ENCODE assay signal across 22 mouse cellular contexts in genomic region chr8:108962516-108962915, GRCm38 (mm10).
DNase-seq lines count a peak whose midpoint lies in the region; ATAC-seq lines count a peak whose summit lies in the region.
"Had no signal": no experiment of that assay in that cellular context is flagged by ENCODE, and none has a peak within 500 bp of the region (broad histone marks: within the 10 kb centered on the region; RNA-seq: fewer than 3 reads in every experiment).

No protein-coding gene starts in this region.

- H3K9me3 ChIP-seq in neural tube, embryonic 11.5 days (ENCODE audit: control insufficient read depth, low read length) = no peaks in the 10 kb centered on the region
- H3K9me3 ChIP-seq in neural tube, embryonic 15.5 days (replicated peaks) = no peaks in the 10 kb centered on the region
- no peaks in the 10 kb centered on the region for H3K9me3 ChIP-seq in embryonic facial prominence, embryonic 11.5 days (replicated peaks; ENCODE audit: control insufficient read depth, low read length)
- H3K9me3 ChIP-seq in midbrain, embryonic 16.5 days (replicated peaks; ENCODE audit: control insufficient read depth, low read length, poor library complexity, severe bottlenecking) = no peaks in the 10 kb centered on the region
- H3K9me3 ChIP-seq: limb, embryonic 15.5 days; liver, embryonic 15.5 days had no signal

- WGBS in neural tube, embryonic 11.5 days = 57% methylated on average over 7 of the region's 7 CpGs
- WGBS in neural tube, embryonic 15.5 days = 32% methylated on average over 7 of the region's 7 CpGs
- 51% methylated on average over 7 of the region's 7 CpGs for WGBS in embryonic facial prominence, embryonic 11.5 days
- 68% methylated on average over 7 of the region's 7 CpGs for WGBS in midbrain, embryonic 16.5 days

- H3K4me3 ChIP-seq in neural tube, embryonic 11.5 days (ENCODE audit: low read depth, low read length) = no peak overlapping the region
- H3K4me3 ChIP-seq in neural tube, embryonic 15.5 days (replicated peaks) = no peak overlapping the region
- no peak overlapping the region for H3K4me3 ChIP-seq in embryonic facial prominence, embryonic 11.5 days (ENCODE audit: low read depth, low read length)
- no peak overlapping the region for H3K4me3 ChIP-seq in midbrain, embryonic 16.5 days (ENCODE audit: low read depth, low read length)
- H3K4me3 ChIP-seq: layer of hippocampus, adult 2 months; limb, embryonic 15.5 days; liver, embryonic 15.5 days had no signal

- no peaks in the 10 kb centered on the region for H3K36me3 ChIP-seq in neural tube, embryonic 11.5 days (ENCODE audit: control insufficient read depth, insufficient read depth, low read length)
- H3K36me3 ChIP-seq in neural tube, embryonic 15.5 days = no peaks in the 10 kb centered on the region
- H3K36me3 ChIP-seq in embryonic facial prominence, embryonic 11.5 days (replicated peaks; ENCODE audit: control insufficient read depth, insufficient read depth, low read depth, low read length) = no peaks in the 10 kb centered on the region
- no peaks in the 10 kb centered on the region for H3K36me3 ChIP-seq in midbrain, embryonic 16.5 days (ENCODE audit: control insufficient read depth, insufficient read depth, low read length)
- H3K36me3 ChIP-seq: G1E; limb, embryonic 15.5 days; liver, embryonic 15.5 days had no signal

- no peaks in the 10 kb centered on the region for H3K27me3 ChIP-seq in neural tube, embryonic 11.5 days (ENCODE audit: control insufficient read depth, insufficient read depth, low read length)
- H3K27me3 ChIP-seq in neural tube, embryonic 15.5 days (replicated peaks) = no peaks in the 10 kb centered on the region
- H3K27me3 ChIP-seq in embryonic facial prominence, embryonic 11.5 days (ENCODE audit: control insufficient read depth, insufficient read depth, low read length) = no peaks in the 10 kb centered on the region
- H3K27me3 ChIP-seq in midbrain, embryonic 16.5 days (ENCODE audit: control insufficient read depth, insufficient read depth, low read depth, low read length) = no peaks in the 10 kb centered on the region
- H3K27me3 ChIP-seq: limb, embryonic 15.5 days; liver, embryonic 15.5 days had no signal

- H3K4me2 ChIP-seq in neural tube, embryonic 11.5 days (ENCODE audit: low read depth) = no peak overlapping the region
- no peak overlapping the region for H3K4me2 ChIP-seq in neural tube, embryonic 15.5 days
- H3K4me2 ChIP-seq in embryonic facial prominence, embryonic 11.5 days (ENCODE audit: low read depth, low read length) = no peak overlapping the region
- H3K4me2 ChIP-seq in midbrain, embryonic 16.5 days (ENCODE audit: low read length) = no peak overlapping the region
- H3K4me2 ChIP-seq: limb, embryonic 15.5 days; liver, embryonic 15.5 days had no signal

- peak; percentile 75 for DNase-seq in heart, adult 11 months
- no peak for DNase-seq in heart, postnatal 4 days
- DNase-seq in neural tube, embryonic 11.5 days (ENCODE audit: low spot score) = no peak
- DNase-seq in embryonic facial prominence, embryonic 11.5 days (ENCODE audit: low spot score) = no peak
- DNase-seq in right cerebral cortex, adult 2 months (ENCODE audit: low spot score in 2 of 2) = no peak
- DNase-seq in frontal cortex, postnatal 10 days (ENCODE audit: low spot score in 2 of 2) = no peak
- DNase-seq: adrenal gland, postnatal 14 days; cerebellum, adult 11 months; cerebellum, postnatal 10 days; embryo, embryonic 11 days; gastrocnemius, postnatal 25 days; kidney, adult 18-20 months; kidney, postnatal 10 days; layer of hippocampus, postnatal 36 days; thymus, postnatal 25 days had no signal

- no peak for ATAC-seq in neural tube, embryonic 11.5 days (ENCODE audit: insufficient read depth, low FRiP score, low TSS enrichment)
- no peak for ATAC-seq in neural tube, embryonic 15.5 days (ENCODE audit: low FRiP score)
- no peak for ATAC-seq in embryonic facial prominence, embryonic 11.5 days (replicated peaks; ENCODE audit: insufficient number of reproducible peaks, low FRiP score, low TSS enrichment, low read depth)
- peak; percentile 54; the same call in 1 of the 2 replicates for ATAC-seq in midbrain, embryonic 16.5 days
- ATAC-seq: hindbrain, embryonic 16.5 days had no signal

- 0 out of 2 replicates have a peak overlapping the region, but pooled peaks have one; percentile 44 for H3K27ac ChIP-seq in neural tube, embryonic 11.5 days (ENCODE audit: low read depth, low read length)
- H3K27ac ChIP-seq in neural tube, embryonic 15.5 days (replicated peaks) = no peak overlapping the region
- 0 out of 2 replicates have a peak overlapping the region, but pooled peaks have one; percentile 20 for H3K27ac ChIP-seq in embryonic facial prominence, embryonic 11.5 days (replicated peaks; ENCODE audit: low read depth, low read length)
- H3K27ac ChIP-seq in midbrain, embryonic 16.5 days (ENCODE audit: low read length) = peak overlapping the region; percentile 14; the same call in 1 of the 2 replicates
- H3K27ac ChIP-seq: layer of hippocampus, adult 2 months; limb, embryonic 15.5 days; liver, embryonic 15.5 days had no signal

- no peaks in the 10 kb centered on the region for H3K4me1 ChIP-seq in neural tube, embryonic 11.5 days (ENCODE audit: control insufficient read depth, insufficient read depth, low read length)
- H3K4me1 ChIP-seq in neural tube, embryonic 15.5 days = no peaks in the 10 kb centered on the region
- no peaks in the 10 kb centered on the region for H3K4me1 ChIP-seq in embryonic facial prominence, embryonic 11.5 days (ENCODE audit: control insufficient read depth, insufficient read depth, low read length)
- H3K4me1 ChIP-seq in midbrain, embryonic 16.5 days (ENCODE audit: control insufficient read depth, insufficient read depth, low read length) = no peaks in the 10 kb centered on the region
- H3K4me1 ChIP-seq: limb, embryonic 15.5 days; liver, embryonic 15.5 days had no signal

- H3K9ac ChIP-seq in neural tube, embryonic 11.5 days (ENCODE audit: low read length) = no peak overlapping the region
- H3K9ac ChIP-seq in neural tube, embryonic 15.5 days (replicated peaks) = no peak overlapping the region
- no peak overlapping the region for H3K9ac ChIP-seq in embryonic facial prominence, embryonic 11.5 days (replicated peaks; ENCODE audit: low read length)
- no peak overlapping the region for H3K9ac ChIP-seq in midbrain, embryonic 16.5 days (ENCODE audit: low read depth, low read length)
- H3K9ac ChIP-seq: limb, embryonic 15.5 days; liver, embryonic 15.5 days had no signal
